Mouse (Mus musculus) regulatory T cell (primary cell): ENCODE measurements at regions not wholly inside any gene's neighbourhood (a gene's known extent, or its start where the extent isn't known, plus 50 kb on each side); places are given as distances from the start of the nearest gene placed in this dataset.
"Not testable (repeated sequence)": the region's sequence is repeated elsewhere in the genome, so short reads cannot be mapped to it uniquely, and the experiment has no call there.

Source experiments
- in situ Hi-C: fragments of 300-600 bp; cut with MboI, MseI; formaldehyde crosslinking; loops from one replicate; pipeline ENCODE4 v1.15.1; 2025; ENCODE audit warnings: high pct_unique_total_duplicates

DNA sequence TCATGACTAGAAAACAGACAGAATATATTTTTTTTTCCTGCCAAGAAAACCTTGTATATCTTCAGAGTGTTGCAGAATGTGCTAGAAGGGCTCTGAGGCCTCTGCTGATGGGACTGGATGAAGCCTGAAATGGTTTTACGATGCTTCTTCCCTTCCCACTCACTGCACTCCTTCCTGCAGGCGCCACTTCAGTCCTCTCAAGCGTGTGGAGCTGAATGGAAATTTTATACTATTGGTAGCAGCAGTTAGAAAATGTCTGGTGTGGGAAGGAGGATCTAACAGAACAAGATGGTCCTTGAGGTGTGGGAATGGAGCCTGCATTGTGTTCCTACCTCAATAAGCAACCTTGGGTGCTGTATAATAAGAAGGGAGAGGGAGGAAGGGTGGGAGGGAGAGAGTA is 166.1 kb upstream of the Smlr1 start:
- in situ Hi-C loops, result no loop called here

DNA sequence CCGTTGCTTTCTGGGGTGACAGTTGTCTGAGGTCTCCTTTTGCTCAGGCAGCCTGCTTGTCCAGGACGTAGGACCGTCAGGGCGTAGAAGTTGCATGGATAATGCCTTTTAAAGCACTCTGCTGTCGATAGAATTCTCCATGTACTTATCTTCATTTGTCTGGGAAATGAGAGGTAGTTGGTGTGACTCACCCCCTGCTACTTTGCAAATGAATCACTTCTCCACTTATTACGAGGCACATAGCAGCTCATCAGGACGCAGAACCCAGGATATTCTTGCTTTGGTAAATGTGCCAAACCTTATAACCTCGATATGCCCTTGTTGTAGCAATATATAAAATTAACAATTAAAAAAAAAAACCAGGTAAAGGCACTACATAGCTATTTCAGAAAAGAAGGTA is 159.7 kb upstream of the Smlr1 start:
- in situ Hi-C loops, result loop anchor here (10.0 kb wide), 1 partner anchor 989 kb away; no protein-coding TSS in a partner anchor

DNA sequence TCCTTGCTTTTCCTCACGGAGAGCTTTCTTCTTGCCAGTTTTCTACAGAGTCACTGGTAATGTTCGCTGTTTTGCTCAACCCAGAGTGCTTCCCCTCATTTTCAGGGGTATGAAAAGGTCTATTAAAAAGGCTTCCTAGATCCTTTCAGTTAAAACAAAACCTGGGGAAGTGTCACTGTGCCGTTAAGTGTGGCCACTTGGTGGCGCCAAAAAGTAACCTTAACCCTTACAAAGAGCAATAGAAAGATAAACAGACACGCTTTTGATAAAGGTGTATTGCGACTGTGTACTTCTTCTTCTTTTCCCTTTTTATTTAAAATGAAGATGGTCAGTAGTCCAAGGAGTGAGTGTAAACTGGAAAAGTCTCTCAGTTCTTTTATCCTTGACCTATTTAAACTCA is 145.2 kb upstream of the Smlr1 start:
- in situ Hi-C loops, result loop anchor here (5.0 kb wide), 1 partner anchor 661 kb away; no protein-coding TSS in a partner anchor

DNA sequence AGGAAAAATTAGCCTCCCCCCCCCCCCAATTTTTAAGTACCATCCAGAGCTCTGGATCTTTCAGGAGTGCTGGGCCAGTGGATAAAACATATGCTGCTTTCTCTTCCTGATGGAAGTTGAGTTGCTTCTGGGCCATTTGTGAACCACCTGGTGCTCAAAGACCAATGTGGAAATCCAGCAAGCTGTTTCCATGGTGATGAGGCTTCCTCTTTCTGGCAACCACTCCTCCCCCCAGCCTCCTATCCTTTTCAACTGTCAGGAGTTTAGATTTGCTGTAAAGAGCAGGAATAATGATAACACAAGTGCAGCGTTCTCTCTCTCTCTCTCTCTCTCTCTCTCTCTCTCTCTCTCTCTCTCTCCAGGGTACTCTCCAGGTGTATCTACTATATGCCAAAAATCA is 141.8 kb upstream of the Smlr1 start:
- in situ Hi-C loops, result loop anchor here (5.0 kb wide), 1 partner anchor 459 kb away; no protein-coding TSS in a partner anchor

DNA sequence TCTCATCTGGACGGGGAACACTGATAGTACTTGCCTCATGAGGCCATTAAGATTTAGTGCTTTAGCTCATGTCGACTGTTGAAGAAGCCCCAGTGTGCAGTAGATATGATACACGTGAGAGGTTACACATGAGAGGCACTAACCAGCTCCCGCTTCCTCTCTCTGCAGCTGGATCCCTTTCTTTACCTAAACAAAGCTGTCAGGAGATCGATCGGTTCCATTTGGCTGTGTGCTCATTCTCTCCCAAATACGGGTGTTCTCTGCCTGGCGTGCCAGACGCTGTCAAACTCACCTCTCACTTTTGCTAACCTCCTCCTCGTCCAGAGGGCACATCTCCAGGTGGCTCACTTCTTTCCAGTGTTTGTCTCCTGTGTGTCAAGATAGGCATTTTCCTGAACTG is 139.3 kb upstream of the Smlr1 start:
- in situ Hi-C loops, result loop anchor here (5.0 kb wide), 1 partner anchor 462 kb away; no protein-coding TSS in a partner anchor

DNA sequence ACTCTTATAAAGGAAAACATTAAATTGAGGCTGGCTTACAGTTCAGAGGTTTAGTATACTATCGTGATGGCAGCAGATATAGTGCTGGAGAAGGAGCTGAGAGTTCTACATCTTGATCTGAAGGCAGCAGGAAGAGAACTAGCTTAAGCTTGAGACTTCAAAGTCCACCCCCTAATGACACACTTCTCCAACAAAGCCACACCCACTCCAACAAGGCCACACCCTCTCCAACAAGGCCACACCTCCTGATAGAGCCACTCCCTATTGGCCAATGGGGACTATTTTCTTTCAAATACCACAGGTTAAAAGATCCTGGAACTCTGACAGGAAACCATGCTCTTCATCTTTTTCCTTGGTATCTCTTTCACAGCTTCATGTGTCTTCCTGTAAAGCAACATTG is 134.0 kb upstream of the Smlr1 start:
- in situ Hi-C loops, result no loop called here

- in situ Hi-C loops, result no loop called here
Observed at GRCm38 (mm10) chr10:25652742-25653563, 116.9 kb upstream of the Smlr1 start.

DNA sequence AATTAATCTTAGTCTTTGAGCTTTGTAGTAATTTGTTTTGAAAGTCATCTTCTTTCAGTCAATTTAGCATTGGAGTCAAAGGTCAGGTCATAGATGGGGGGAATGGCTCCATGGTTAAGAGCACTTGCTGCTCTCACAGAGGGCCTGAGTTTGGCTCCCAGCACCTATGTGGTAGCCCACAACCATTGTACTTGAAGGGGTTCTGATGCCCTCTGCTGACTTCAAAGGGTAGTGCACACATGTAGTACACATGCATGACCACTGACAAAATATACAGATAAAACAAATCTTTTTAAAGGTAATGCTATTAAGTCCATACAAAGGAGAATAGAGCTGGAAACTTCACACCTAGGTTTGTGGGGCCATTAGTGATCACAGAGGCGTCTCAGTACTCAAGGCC is 111.7 kb upstream of the Smlr1 start:
- in situ Hi-C loops, result loop anchor here (10.0 kb wide), 1 partner anchor 373 kb away; no protein-coding TSS in a partner anchor

GRCm38 (mm10) chr10:25643518-25643993 is 107.5 kb upstream of the Smlr1 start:
- in situ Hi-C loops, result loop anchor here (10.0 kb wide), 1 partner anchor 369 kb away; no protein-coding TSS in a partner anchor

DNA sequence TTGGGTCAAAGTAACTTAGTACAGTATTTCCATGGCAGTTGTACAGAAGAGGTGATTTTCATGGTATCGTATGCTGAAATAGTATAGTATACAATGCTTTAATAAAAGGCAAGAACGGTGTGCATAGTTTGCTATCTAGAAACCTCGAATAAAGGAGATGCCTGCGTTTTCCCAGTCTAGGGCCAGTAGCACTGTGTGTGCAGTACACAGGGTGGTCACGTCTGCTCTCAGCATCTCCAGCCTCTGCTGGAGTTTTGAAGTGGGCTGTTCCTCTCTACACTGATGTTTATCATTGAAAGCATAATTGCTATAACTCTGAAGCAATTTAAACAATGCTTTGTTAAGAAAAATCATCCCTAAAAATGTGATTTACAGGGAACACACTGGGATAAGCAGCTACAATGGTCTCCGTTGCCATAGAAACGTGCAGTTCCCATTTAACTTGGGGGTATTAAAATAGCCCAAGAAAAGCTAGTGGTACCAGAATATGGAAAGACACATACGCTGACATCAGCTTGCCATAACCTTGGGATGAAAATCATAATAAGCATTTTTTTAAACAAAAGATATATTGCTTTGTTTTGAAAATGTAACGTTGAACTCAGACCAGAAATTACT is 106.1 kb upstream of the Smlr1 start:
- in situ Hi-C loops, result loop anchor here (10.0 kb wide), 1 partner anchor 367 kb away; no protein-coding TSS in a partner anchor

DNA sequence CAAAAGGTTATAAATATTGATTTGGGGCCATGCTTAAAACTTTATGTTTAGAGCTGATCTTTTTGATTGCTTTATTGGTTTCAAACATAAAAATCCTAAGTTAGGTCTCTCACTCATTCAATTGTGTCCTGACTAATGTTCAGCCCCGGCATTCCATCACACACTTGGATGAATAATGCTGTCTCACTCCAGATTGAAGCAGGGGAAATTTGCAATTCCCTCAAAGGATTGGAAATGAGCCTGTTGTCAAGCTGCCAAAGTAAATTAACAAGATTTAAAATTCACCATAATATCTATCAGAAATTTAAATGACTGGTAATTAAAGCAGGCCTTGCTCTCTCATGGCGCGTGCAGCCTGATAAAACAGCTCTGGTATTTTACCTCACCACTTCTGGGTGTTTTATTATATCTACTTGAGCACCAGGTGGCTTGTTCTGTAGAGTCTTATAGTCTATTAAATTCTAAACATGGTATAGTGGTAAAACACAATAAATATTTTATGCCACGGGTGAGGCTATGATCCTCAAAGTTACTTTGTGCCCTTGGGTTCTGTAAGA is 97.1 kb upstream of the Smlr1 start:
- in situ Hi-C loops, result no loop called here

GRCm38 (mm10) chr10:25632306-25632705 is 96.2 kb upstream of the Smlr1 start:
- in situ Hi-C loops, result no loop called here

DNA sequence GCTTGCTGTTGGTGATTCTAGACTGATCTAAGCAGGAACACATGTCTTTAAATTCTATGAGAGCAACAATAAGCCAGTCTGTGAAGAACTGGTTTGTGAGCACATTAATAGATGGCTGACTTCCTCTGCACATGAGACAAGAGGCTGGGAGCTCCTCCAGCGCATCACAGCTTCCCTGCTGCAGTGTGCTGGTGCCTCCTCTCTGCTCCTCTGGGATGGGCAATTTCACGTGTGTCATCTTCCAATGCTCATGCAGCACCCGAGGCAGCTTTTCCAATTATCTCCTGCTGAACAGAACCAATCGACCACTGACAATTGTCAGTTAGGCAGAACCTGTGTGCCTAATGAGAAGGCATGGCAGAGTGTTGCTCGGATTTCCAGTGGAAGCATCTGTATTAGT is 86.5 kb upstream of the Smlr1 start:
- in situ Hi-C loops, result no loop called here

- in situ Hi-C loops, result not testable (repeated sequence)
Observed at GRCm38 (mm10) chr10:25621747-25622134, 85.7 kb upstream of the Smlr1 start.

DNA sequence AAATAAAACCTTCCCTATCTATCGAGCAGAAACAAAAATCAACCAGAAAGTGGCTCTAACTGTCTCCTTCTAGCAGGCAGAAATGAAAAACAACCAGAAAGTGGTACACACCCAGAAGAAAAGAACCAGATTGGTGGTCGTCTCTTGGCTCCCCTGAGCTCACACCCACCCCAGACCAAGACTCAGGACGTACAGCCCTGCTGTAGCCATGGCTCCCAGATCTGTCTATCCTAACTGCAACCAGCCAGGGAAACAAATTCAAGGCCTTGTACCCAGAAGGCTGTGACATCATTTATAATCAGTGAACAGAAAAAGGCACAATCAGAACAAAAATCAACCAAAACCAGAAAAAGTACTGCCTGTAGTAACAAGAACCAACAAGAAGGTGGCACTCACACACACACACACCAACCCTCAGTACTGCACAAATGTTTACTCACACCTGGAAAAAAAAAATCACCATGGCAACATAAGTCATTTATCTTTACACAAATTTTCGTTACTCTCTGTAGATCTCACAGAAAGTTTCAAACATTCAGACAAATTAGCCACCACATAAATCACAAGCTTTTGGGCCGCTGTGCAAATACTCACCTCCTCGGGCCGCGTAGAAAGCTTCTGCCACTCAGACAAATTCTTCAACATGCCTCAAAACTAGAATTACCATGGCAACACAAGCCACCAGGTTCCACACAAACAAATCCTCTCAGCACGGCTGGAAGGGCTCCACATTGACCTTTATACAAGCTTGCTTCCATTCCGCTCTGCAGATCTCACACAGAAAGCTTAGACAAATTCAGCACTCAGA is 85.1 kb upstream of the Smlr1 start:
- in situ Hi-C loops, result no loop called here

- in situ Hi-C loops, result no loop called here
Observed at GRCm38 (mm10) chr10:25619702-25620101, 83.6 kb upstream of the Smlr1 start.

- in situ Hi-C loops, result loop anchor here (10.0 kb wide), 1 partner anchor 1557 kb away; the partner anchor contains the start of gene Taar7f
Observed at GRCm38 (mm10) chr10:25601471-25601870, 65.4 kb upstream of the Smlr1 start.

GRCm38 (mm10) chr10:25589316-25589645 is 53.2 kb upstream of the Smlr1 start:
- in situ Hi-C loops, result no loop called here

DNA sequence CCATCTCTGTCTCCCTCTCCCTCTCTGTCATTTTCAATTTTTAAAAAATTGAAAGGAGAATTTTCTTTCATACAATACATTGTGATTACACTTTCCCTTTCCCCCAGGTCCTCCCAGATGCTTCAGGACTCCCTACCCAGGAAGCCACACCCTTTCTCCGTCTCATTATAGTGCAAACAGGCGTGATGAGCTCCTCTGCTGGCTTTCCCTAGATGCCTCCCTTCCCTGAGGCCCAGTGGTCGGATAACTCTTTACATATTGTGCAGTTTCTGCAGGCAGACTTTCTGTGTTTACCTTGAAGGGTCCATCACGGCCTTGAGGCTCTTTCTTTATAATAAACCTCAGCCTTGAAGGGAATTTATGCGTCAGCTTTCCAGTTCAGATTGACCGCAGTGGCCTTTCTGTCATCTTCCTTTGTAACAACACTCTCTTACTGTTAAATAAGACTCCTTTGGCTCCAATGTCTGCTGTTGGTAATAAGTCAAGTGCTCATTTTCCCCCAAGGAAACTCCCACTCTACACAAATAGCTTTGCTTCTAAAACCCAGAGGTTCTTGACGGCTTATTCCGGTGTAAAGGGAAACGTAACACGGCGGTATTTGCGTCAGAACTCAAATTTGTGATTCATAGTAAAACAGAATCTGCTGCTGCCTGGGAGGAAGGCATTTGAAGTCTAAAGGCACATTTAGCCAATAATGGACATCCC is 52.7 kb upstream of the Smlr1 start:
- in situ Hi-C loops, result no loop called here
